In genomic region chr9:35035074-35035473, GRCm38 (mm10) we compare ENCODE assay signal across 25 mouse cellular contexts.
A peak's percentile ranks its signal among the peaks of the same experiment; 100 is the strongest.
DNase-seq lines count a peak whose midpoint lies in the region; ATAC-seq and TF ChIP-seq lines count a peak whose summit lies in the region.
"Had no signal": no experiment of that assay in that cellular context is flagged by ENCODE, and none has a peak within 500 bp of the region (broad histone marks: within the 10 kb centered on the region; RNA-seq: fewer than 3 reads in every experiment).

No protein-coding gene starts in this region.

- no peaks in the 10 kb centered on the region for H3K36me3 ChIP-seq in heart, embryonic 12.5 days
- no peaks in the 10 kb centered on the region for H3K36me3 ChIP-seq in kidney, embryonic 16.5 days (ENCODE audit: insufficient read depth, low read length)
- no peaks in the 10 kb centered on the region for H3K36me3 ChIP-seq in kidney, embryonic 14.5 days (ENCODE audit: control insufficient read depth, insufficient read depth, low read length)
- no peaks in the 10 kb centered on the region for H3K36me3 ChIP-seq in testis, adult 2 months (ENCODE audit: control insufficient read depth, insufficient read depth, low read length)
- H3K36me3 ChIP-seq: forebrain, embryonic 10.5 days; hindbrain, embryonic 12.5 days; liver, embryonic 13.5 days; lung, embryonic 15.5 days; neural tube, embryonic 13.5 days had no signal

- 38% methylated on average over 14 of the region's 14 CpGs for WGBS in heart, embryonic 12.5 days
- 57% methylated on average over 14 of the region's 14 CpGs for WGBS in kidney, embryonic 16.5 days
- 55% methylated on average over 14 of the region's 14 CpGs for WGBS in kidney, embryonic 14.5 days

- 0 out of 2 replicates have a peak, but pooled peaks cover 5% of the 10 kb centered on the region for H3K27me3 ChIP-seq in heart, embryonic 12.5 days (replicated peaks)
- H3K27me3 ChIP-seq in kidney, embryonic 16.5 days (ENCODE audit: insufficient read depth, low read length), result no peaks in the 10 kb centered on the region
- no peaks in the 10 kb centered on the region for H3K27me3 ChIP-seq in kidney, embryonic 14.5 days (ENCODE audit: control insufficient read depth, insufficient read depth, low read length)
- H3K27me3 ChIP-seq in testis, adult 2 months (ENCODE audit: control insufficient read depth, insufficient read depth, low read length), result no peaks in the 10 kb centered on the region
- H3K27me3 ChIP-seq: hindbrain, embryonic 12.5 days; limb, embryonic 13.5 days; lung, embryonic 15.5 days; midbrain, embryonic 15.5 days; neural tube, embryonic 13.5 days had no signal

- ATAC-seq in heart, embryonic 12.5 days (ENCODE audit: insufficient number of reproducible peaks, low FRiP score), result no peak
- ATAC-seq in kidney, embryonic 16.5 days (ENCODE audit: low FRiP score, low TSS enrichment), result 0 out of 2 replicates have a peak, but pooled peaks have one; percentile 11
- ATAC-seq in kidney, embryonic 14.5 days (ENCODE audit: low FRiP score, low TSS enrichment), result no peak
- ATAC-seq: forebrain, embryonic 16.5 days; intestine, postnatal 0 days; midbrain, embryonic 15.5 days had no signal

- DNase-seq in heart, adult 11 months, result no peak
- DNase-seq in testis, postnatal 14 days (ENCODE audit: low spot score), result no peak
- DNase-seq in testis, postnatal 10 days (ENCODE audit: low spot score), result peak; percentile 64
- DNase-seq in Muller cell, postnatal 12 days (ENCODE audit: inconsistent ontology term), result no peak
- DNase-seq: adrenal gland, postnatal 36 days; gastrocnemius, postnatal 10 days; liver, embryonic 13.5 days; retina, postnatal 1 day; right cerebral cortex, postnatal 25 days; thymus, adult 2 months; thymus, postnatal 4 days had no signal

- H3K4me3 ChIP-seq in heart, embryonic 12.5 days, result peak overlapping the region; percentile 5; the same call in 1 of the 2 replicates
- H3K4me3 ChIP-seq in kidney, embryonic 16.5 days (ENCODE audit: low read length), result no peak overlapping the region
- H3K4me3 ChIP-seq in kidney, embryonic 14.5 days (ENCODE audit: low read length), result no peak overlapping the region
- H3K4me3 ChIP-seq in testis, adult 2 months (ENCODE audit: control insufficient read depth, low read depth, low read length), result peak overlapping the region; percentile 7; the same call in 1 of the 2 replicates
- H3K4me3 ChIP-seq: forebrain, embryonic 10.5 days; hindbrain, embryonic 12.5 days; limb, embryonic 13.5 days; liver, embryonic 13.5 days; lung, embryonic 15.5 days; midbrain, embryonic 15.5 days; myocyte; neural tube, embryonic 13.5 days had no signal

- H3K9me3 ChIP-seq in heart, embryonic 12.5 days (replicated peaks), result 0 out of 2 replicates have a peak, but pooled peaks cover 3% of the 10 kb centered on the region
- H3K9me3 ChIP-seq in kidney, embryonic 16.5 days (ENCODE audit: low read length), result no peaks in the 10 kb centered on the region
- H3K9me3 ChIP-seq in kidney, embryonic 14.5 days (ENCODE audit: control insufficient read depth, low read length), result peaks cover 4% of the 10 kb centered on the region
- H3K9me3 ChIP-seq: forebrain, embryonic 10.5 days; hindbrain, embryonic 12.5 days; limb, embryonic 13.5 days; liver, embryonic 13.5 days; lung, embryonic 15.5 days; midbrain, embryonic 15.5 days had no signal

- H3K4me1 ChIP-seq in heart, embryonic 12.5 days (replicated peaks), result peaks cover 24% of the 10 kb centered on the region
- H3K4me1 ChIP-seq in kidney, embryonic 16.5 days (ENCODE audit: insufficient read depth, low read length), result peaks cover 3% of the 10 kb centered on the region; the same call in 1 of the 2 replicates
- H3K4me1 ChIP-seq in kidney, embryonic 14.5 days (ENCODE audit: control insufficient read depth, insufficient read depth, low read length), result no peaks in the 10 kb centered on the region
- peaks cover 9% of the 10 kb centered on the region for H3K4me1 ChIP-seq in testis, adult 2 months (ENCODE audit: control insufficient read depth, insufficient read depth, low read length)
- H3K4me1 ChIP-seq: hindbrain, embryonic 12.5 days; midbrain, embryonic 15.5 days; neural tube, embryonic 13.5 days had no signal

- no peak overlapping the region; the same call in 1 of the 2 replicates for H3K9ac ChIP-seq in heart, embryonic 12.5 days
- no peak overlapping the region for H3K9ac ChIP-seq in kidney, embryonic 16.5 days (replicated peaks; ENCODE audit: low read length)
- no peak overlapping the region for H3K9ac ChIP-seq in kidney, embryonic 14.5 days (ENCODE audit: low read depth, low read length)
- H3K9ac ChIP-seq: hindbrain, embryonic 12.5 days; limb, embryonic 13.5 days; liver, embryonic 13.5 days; lung, embryonic 15.5 days; midbrain, embryonic 15.5 days; neural tube, embryonic 13.5 days had no signal

- H3K4me2 ChIP-seq in heart, embryonic 12.5 days, result peak overlapping the region; percentile 52
- H3K4me2 ChIP-seq in kidney, embryonic 16.5 days (replicated peaks; ENCODE audit: low read depth, low read length), result no peak overlapping the region
- H3K4me2 ChIP-seq in kidney, embryonic 14.5 days (replicated peaks; ENCODE audit: low read depth, low read length), result no peak overlapping the region
- H3K4me2 ChIP-seq: hindbrain, embryonic 12.5 days; limb, embryonic 13.5 days; liver, embryonic 13.5 days; lung, embryonic 15.5 days; midbrain, embryonic 15.5 days; neural tube, embryonic 13.5 days had no signal

- TF ChIP-seq CTCF in testis, adult 2 months (IDR thresholded peaks at IDR 0.05; ENCODE audit: control insufficient read depth, insufficient read depth, insufficient replicate concordance, low read depth, low read length), result no peak

- no peak for TF ChIP-seq POLR2A in testis, adult 2 months (IDR thresholded peaks at IDR 0.05; ENCODE audit: control insufficient read depth, low read depth, low read length)

- no peak overlapping the region for H3K27ac ChIP-seq in heart, embryonic 12.5 days (ENCODE audit: poor library complexity, severe bottlenecking)
- H3K27ac ChIP-seq in kidney, embryonic 16.5 days (ENCODE audit: low read length), result no peak overlapping the region
- no peak overlapping the region for H3K27ac ChIP-seq in kidney, embryonic 14.5 days (ENCODE audit: low read depth, low read length)
- H3K27ac ChIP-seq in testis, adult 2 months (ENCODE audit: control insufficient read depth, insufficient read depth, low read depth, low read length), result no peak overlapping the region; the same call in 1 of the 2 replicates
- H3K27ac ChIP-seq: forebrain, embryonic 10.5 days; hindbrain, embryonic 12.5 days; kidney, postnatal 0 days; limb, embryonic 13.5 days; liver, embryonic 13.5 days; lung, embryonic 15.5 days; midbrain, embryonic 15.5 days; neural tube, embryonic 13.5 days had no signal

Comparison
In these comparisons a context has a peak if more than half of its experiments do, and no peak if none do; other contexts are left out.
1. H3K4me3 ChIP-seq: peak in heart, embryonic 12.5 days (single experiment) and testis, adult 2 months (single experiment); none in kidney, embryonic 16.5 days (single experiment) and kidney, embryonic 14.5 days (single experiment).